Mouse (Mus musculus): ENCODE results near the gene Spcs2.

Gene Spcs2

GRCm38 (mm10) chr7:99858813-99859585 is 4.3 kb downstream of the Spcs2 start, which contains the start of gene Xrra1:
Xrra1 (plus strand) TSS chr7:99859116.
- peak; percentile 97 for DNase-seq

- DNase-seq: no peak
Observed at GRCm38 (mm10) chr7:99858175-99858812, 5.0 kb downstream of the Spcs2 start.

- peak; percentile 31 to 65 for DNase-seq
Observed at GRCm38 (mm10) chr7:99856266-99856861, 6.9 kb downstream of the Spcs2 start.

- DNase-seq: no peak
Observed at GRCm38 (mm10) chr7:99854311-99854710, 9.0 kb downstream of the Spcs2 start.

- DNase-seq: no peak
Observed at GRCm38 (mm10) chr7:99853350-99853749, 9.9 kb downstream of the Spcs2 start.

GRCm38 (mm10) chr7:99851618-99852017 is 11.6 kb downstream of the Spcs2 start:
- DNase-seq: no peak

GRCm38 (mm10) chr7:99851121-99851520 is 12.1 kb downstream of the Spcs2 start:
- DNase-seq: no peak

- DNase-seq: no peak
Observed at GRCm38 (mm10) chr7:99850534-99850933, 12.7 kb downstream of the Spcs2 start.

- no peak for DNase-seq
Observed at GRCm38 (mm10) chr7:99845533-99846236, 17.6 kb downstream of the Spcs2 start.

GRCm38 (mm10) chr7:99838241-99838640 is 25.0 kb downstream of the Spcs2 start:
- DNase-seq: no peak

GRCm38 (mm10) chr7:99837358-99838071 is 25.7 kb downstream of the Spcs2 start:
- DNase-seq: no peak

GRCm38 (mm10) chr7:99836781-99837180 is 26.5 kb downstream of the Spcs2 start:
- no peak for DNase-seq

GRCm38 (mm10) chr7:99834314-99834853 is 28.9 kb downstream of the Spcs2 start:
- no peak for DNase-seq

GRCm38 (mm10) chr7:99833846-99834222 is 29.4 kb downstream of the Spcs2 start:
- DNase-seq: no peak

- no peak for DNase-seq
Observed at GRCm38 (mm10) chr7:99833115-99833845, 30.0 kb downstream of the Spcs2 start.

- peak; percentile 89 to 90 for DNase-seq
Observed at GRCm38 (mm10) chr7:99828083-99828570, 35.1 kb downstream of the Spcs2 start, which contains the start of gene Neu3. Neu3 (minus strand) TSS chr7:99828417.

- no peak for DNase-seq
Observed at GRCm38 (mm10) chr7:99826096-99826495, 37.2 kb downstream of the Spcs2 start.

- DNase-seq: no peak
Observed at GRCm38 (mm10) chr7:99825511-99825910, 37.8 kb downstream of the Spcs2 start.

GRCm38 (mm10) chr7:99824649-99825483 is 38.4 kb downstream of the Spcs2 start:
- peak in 1 of 2 experiments; percentile 35 for DNase-seq

GRCm38 (mm10) chr7:99823045-99823663 is 40.1 kb downstream of the Spcs2 start:
- DNase-seq: peak in 1 of 2 experiments; percentile 38
